Mouse (Mus musculus) embryonic facial prominence, embryonic 12.5 days (tissue): ENCODE results near the gene Epb41l4b. TPM values are rescaled to one million over a fixed set of nuclear protein-coding genes. Genes with fewer than 3 reads are reported as not detected.

Experiments used
- ATAC-seq: fragments of 200-750 bp; cut with Nextera tagmentation; 2 replicates; pipeline ENCODE4 v1.8.0; 2017; ENCODE audit not compliant: insufficient number of reproducible peaks, insufficient read depth, low FRiP score, low TSS enrichment
- H3K27ac ChIP-seq: fragments of 300-500 bp; sonication (generic); 2 replicates; pipeline ENCODE4 v1.5.1; 2016; ENCODE audit warnings: mild to moderate bottlenecking
- H3K27me3 ChIP-seq: fragments of 300-500 bp; sonication (generic); 2 replicates; pipeline ENCODE4 v1.6.1; 2016; ENCODE audit warnings: mild to moderate bottlenecking, moderate library complexity
- H3K36me3 ChIP-seq: fragments of 300-500 bp; sonication (generic); 2 replicates; pipeline ENCODE4 v1.6.1; 2016; ENCODE audit warnings: mild to moderate bottlenecking
- H3K4me1 ChIP-seq: fragments of 300-500 bp; sonication (generic); 2 replicates; pipeline ENCODE4 v1.6.1; 2016
- H3K4me2 ChIP-seq: fragments of 300-500 bp; sonication (generic); replicated peaks from 2 replicates; pipeline ENCODE4 v1.6.1; 2016; ENCODE audit warnings: mild to moderate bottlenecking, moderate library complexity
- H3K4me3 ChIP-seq: fragments of 300-500 bp; sonication (generic); 2 replicates; pipeline ENCODE4 v1.5.1; 2016; ENCODE audit warnings: mild to moderate bottlenecking
- H3K9ac ChIP-seq: fragments of 300-500 bp; sonication (generic); 2 replicates; pipeline ENCODE4 v1.6.1; 2016; ENCODE audit warnings: mild to moderate bottlenecking, moderate library complexity
- H3K9me3 ChIP-seq: fragments of 300-500 bp; sonication (generic); 2 replicates; pipeline ENCODE4 v1.6.1; 2016; ENCODE audit warnings: mild to moderate bottlenecking, moderate library complexity
- WGBS: fragments of 180-500 bp; shearing (Covaris S2); methylation state at CpG from one replicate; pipeline ENCODE4 v1.1.7; 2016; 5-methylcytosine and 5-hydroxymethylcytosine counted together
- polyA plus RNA-seq: library from polyadenylated mRNA; unstranded; fragments of >200 nt; fragmentation: Nextera tagmentation; extraction: Ambion mirVana; gene quantifications from 2 replicates; pipeline ENCODE4 v1.2.1, GENCODE M21; 2016

Gene Epb41l4b
- polyA plus RNA-seq, 1 experiment from 2014 or later = 3.0 TPM

DNA sequence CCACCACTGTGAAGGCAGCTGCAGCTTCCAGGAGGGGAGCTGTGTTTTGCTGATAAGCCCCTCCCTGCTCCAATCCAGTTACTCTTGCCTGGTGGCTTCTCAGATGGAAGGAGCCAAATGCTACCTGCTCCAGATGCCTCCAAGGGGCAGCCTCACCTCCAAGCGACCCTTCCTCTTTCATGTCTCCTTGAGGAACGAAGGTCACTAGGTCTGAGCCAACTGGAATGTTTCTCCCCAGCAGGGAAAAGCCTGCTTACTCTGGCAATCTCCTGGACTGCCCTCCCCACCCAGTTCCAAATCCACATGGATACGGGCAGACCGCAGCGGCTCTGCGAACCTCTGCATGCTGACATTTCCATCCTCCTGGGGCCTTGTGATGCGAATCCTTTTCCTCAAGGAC, 69.4 kb downstream of the Epb41l4b start:
- H3K4me3 ChIP-seq = no peak overlapping the region
- H3K9ac ChIP-seq = no peak overlapping the region
- ATAC-seq = no peak
- H3K27ac ChIP-seq = no peak overlapping the region
- no peak overlapping the region for H3K4me2 ChIP-seq
- 63% methylated on average over 7 of the region's 7 CpGs for WGBS
- peaks cover 7% of the 10 kb centered on the region for H3K4me1 ChIP-seq
- H3K36me3 ChIP-seq = no peaks in the 10 kb centered on the region
- no peaks in the 10 kb centered on the region for H3K27me3 ChIP-seq
- no peaks in the 10 kb centered on the region for H3K9me3 ChIP-seq

DNA sequence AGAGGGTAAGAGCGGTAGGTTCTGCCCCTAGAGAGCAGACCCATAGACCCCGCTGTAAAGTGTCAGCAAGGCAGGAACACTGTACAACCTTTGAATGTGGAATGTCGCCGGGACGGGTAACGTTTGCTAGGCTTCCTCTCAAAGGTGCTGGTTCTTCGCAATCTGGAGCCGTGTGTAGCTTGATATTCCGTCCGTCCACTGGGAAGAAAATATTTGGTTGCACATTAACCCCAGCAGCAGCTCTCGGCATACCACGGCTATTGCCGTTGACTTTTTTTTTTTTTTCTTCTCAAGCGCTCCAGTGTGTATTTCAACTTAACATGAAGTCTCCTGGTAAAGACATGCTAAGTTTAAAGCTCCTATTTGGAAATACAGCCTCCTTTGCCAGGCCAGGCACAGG, 70.1 kb downstream of the Epb41l4b start:
- no peak for ATAC-seq
- Histone ChIP-seq H3K36me3 (no peaks in the 10 kb centered on the region), H3K4me1 (peaks cover 11% of the 10 kb centered on the region), H3K4me3 (no peak overlapping the region), H3K9me3 (no peaks in the 10 kb centered on the region), H3K27ac (no peak overlapping the region), H3K4me2 (no peak overlapping the region), H3K27me3 (no peaks in the 10 kb centered on the region), H3K9ac (no peak overlapping the region)
- 81% methylated on average over 14 of the region's 14 CpGs for WGBS

DNA sequence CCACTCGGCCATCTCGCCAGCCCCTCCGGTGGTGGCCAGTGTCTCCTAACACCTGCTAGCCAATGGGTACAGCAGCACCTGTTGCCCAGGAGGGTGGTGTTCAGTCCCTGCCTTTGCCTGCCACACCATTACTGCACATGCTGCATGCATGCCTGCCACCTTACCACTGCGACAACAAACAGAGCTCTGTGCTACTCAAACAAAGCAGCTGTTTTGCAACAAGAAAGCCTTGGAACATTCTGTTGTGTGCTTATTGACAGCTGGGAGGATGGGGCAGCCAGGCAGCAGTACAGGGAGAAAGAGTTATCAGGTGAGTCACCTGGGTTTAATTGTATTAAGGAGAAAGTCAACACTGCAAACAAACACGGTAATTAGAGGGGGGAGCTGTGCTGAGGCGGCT, 72.6 kb downstream of the Epb41l4b start:
- H3K9me3 ChIP-seq = no peaks in the 10 kb centered on the region
- no peak overlapping the region for H3K4me3 ChIP-seq
- WGBS = 67% methylated on average over 6 of the region's 6 CpGs
- H3K9ac ChIP-seq = no peak overlapping the region
- H3K27ac ChIP-seq = no peak overlapping the region
- no peaks in the 10 kb centered on the region for H3K27me3 ChIP-seq
- no peak for ATAC-seq
- H3K4me1 ChIP-seq = peaks cover 16% of the 10 kb centered on the region
- no peaks in the 10 kb centered on the region for H3K36me3 ChIP-seq
- H3K4me2 ChIP-seq = no peak overlapping the region

DNA sequence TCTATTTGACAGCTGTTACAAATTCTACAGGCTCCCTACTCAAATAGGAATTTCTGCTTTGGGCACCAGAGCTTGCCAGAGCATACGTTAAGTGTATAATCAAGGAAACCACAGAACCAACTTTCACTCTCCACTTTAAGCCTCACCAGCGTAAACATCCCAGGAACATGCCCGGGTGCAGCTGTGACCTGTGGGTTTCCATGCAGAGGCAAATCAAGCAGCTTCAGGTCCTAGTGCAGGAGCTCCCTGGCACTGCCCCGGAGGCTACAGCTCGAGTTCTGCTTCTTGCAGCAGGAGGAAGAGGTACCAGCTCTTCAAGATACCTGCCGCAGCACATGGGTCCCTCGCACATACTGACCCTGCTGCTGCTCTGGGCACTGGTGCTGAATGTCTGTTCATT, 74.8 kb downstream of the Epb41l4b start:
- Histone ChIP-seq H3K9ac (no peak overlapping the region), H3K4me1 (peaks cover 18% of the 10 kb centered on the region), H3K27ac (no peak overlapping the region), H3K27me3 (no peaks in the 10 kb centered on the region), H3K4me3 (no peak overlapping the region), H3K9me3 (no peaks in the 10 kb centered on the region), H3K36me3 (no peaks in the 10 kb centered on the region), H3K4me2 (no peak overlapping the region)
- ATAC-seq = no peak
- WGBS = 49% methylated on average over 7 of the region's 7 CpGs

DNA sequence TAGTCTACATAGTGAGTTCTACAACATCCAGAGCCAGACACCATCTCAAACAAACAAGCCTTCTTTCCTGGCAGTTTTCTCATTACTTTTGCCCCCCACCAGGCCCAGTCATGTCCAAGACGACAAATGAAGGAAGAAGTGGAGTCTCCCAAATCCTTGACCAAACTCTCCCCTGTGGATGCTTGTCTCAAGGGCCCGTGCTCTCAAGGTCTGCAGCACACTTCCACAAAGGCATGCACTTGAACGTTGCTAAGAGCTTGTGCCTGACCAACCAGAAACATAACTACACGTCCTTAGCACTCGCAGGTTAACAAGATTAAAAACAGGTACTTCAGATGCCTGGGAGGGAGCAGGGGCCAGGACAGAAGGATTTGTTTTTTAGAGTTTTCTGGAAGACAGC, 75.4 kb downstream of the Epb41l4b start:
- no peak overlapping the region for H3K4me2 ChIP-seq

DNA sequence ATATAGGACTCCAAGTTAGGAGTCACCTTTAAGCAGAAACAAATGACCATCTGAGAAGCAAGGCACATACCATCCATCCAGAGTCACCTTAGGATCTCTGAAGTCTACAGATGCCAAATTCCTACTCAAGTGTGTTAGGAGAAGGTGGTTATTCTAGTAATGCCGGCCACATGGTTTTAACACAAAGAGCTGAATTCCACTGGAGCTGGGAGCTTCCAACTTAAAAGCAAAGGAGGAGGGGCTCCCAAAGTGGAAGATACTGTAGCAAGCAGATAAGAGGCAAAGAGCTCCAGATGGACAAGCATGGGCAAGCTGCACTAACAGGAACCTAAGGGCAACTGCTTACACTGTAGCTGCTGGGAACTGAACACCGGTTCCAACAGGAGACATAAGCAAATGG, 76.3 kb downstream of the Epb41l4b start:
- H3K9me3 ChIP-seq = no peaks in the 10 kb centered on the region
- peaks cover 18% of the 10 kb centered on the region for H3K4me1 ChIP-seq
- no peaks in the 10 kb centered on the region for H3K27me3 ChIP-seq
- no peak overlapping the region for H3K9ac ChIP-seq
- no peak overlapping the region for H3K27ac ChIP-seq
- H3K36me3 ChIP-seq = no peaks in the 10 kb centered on the region
- H3K4me2 ChIP-seq = no peak overlapping the region
- 82% methylated on average over 2 of the region's 2 CpGs for WGBS
- ATAC-seq = no peak
- H3K4me3 ChIP-seq = no peak overlapping the region

More for the DNA sequence above, 75.4 kb downstream of the Epb41l4b start:
- Histone ChIP-seq H3K27ac (0 out of 2 replicates have a peak overlapping the region, but pooled peaks have one; percentile 30), H3K36me3 (no peaks in the 10 kb centered on the region), H3K27me3 (no peaks in the 10 kb centered on the region), H3K9ac (no peak overlapping the region), H3K9me3 (no peaks in the 10 kb centered on the region), H3K4me1 (peaks cover 18% of the 10 kb centered on the region), H3K4me3 (no peak overlapping the region)
- WGBS = 63% methylated on average over 5 of the region's 5 CpGs
- ATAC-seq = no peak

DNA sequence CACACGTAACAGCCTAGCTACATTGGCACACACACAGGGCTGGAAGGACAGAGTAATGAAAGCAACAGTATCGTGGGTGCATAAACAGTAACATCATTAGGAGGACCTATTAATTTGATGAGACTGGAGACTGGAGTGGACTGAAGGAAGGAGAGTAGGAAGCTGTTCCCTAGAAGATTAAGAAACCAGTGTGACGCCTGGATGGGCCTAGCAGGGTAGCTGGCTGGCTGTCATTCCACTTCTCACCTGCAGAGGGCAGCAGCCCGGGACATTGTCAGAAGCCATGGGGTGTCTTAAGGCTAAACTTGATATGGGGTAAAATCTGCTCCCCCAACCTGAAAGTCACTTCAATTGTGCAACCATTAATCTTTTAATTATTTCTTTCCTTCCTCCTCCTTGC, 78.0 kb downstream of the Epb41l4b start:
- Histone ChIP-seq H3K36me3 (no peaks in the 10 kb centered on the region), H3K4me3 (no peak overlapping the region), H3K27ac (no peak overlapping the region), H3K9ac (no peak overlapping the region), H3K4me1 (peaks cover 18% of the 10 kb centered on the region), H3K9me3 (no peaks in the 10 kb centered on the region), H3K27me3 (no peaks in the 10 kb centered on the region), H3K4me2 (no peak overlapping the region)
- ATAC-seq = no peak; the same call in 1 of the 2 replicates
- WGBS = 25% methylated on average over 4 of the region's 4 CpGs

DNA sequence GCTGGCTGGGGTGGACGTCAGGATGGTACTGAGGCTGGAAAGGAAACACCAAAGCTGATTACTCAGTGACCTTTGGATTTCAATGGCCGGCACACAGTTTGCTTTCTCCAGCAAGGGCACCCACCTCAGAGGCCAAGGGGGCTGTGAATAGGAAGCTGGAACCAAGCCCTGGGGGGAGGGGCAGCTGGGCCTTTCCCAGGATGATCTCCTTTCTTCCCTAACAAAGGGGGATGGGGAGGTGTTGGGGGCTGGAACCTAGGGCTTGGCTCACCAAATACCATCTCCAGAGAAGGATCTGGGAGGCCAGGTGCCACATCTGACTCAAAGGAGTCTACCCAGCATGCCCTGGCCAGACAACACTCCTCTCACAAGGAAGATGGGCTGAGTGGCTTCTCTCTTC, 78.4 kb downstream of the Epb41l4b start:
- H3K4me3 ChIP-seq = no peak overlapping the region
- no peak for ATAC-seq

DNA sequence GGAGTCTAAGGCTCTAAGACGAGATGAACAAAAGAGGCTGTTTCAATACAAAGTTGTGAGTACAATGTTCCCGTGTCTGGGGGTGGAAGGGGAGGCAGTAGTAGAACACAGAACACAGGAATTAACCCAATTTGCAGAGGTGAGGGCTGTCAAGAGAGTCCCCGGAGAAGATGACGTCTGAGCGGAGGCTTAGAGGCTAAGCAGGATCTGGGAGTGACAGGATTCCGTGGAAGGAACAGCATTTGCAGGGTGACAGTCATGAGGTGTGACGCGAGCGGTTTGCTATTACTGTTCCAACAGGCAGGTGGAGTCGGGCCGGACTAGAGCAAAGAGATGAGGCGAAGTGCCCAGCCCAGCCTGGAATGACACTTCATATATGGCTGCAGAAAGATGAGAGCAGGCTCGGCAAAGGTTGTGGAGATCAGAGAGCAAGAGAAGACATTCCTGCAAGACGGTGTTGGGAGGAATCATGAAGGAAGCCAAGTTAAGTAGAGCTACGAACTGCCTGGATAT, 82.9 kb downstream of the Epb41l4b start:
- Histone ChIP-seq H3K4me3 (no peak overlapping the region), H3K27me3 (no peaks in the 10 kb centered on the region), H3K4me1 (peaks cover 8% of the 10 kb centered on the region), H3K27ac (no peak overlapping the region), H3K9me3 (no peaks in the 10 kb centered on the region), H3K4me2 (no peak overlapping the region), H3K9ac (no peak overlapping the region), H3K36me3 (no peaks in the 10 kb centered on the region)
- no peak for ATAC-seq
- 83% methylated on average over 15 of the region's 15 CpGs for WGBS

More for the DNA sequence above, 78.4 kb downstream of the Epb41l4b start:
- Histone ChIP-seq H3K27ac (no peak overlapping the region), H3K36me3 (no peaks in the 10 kb centered on the region), H3K4me2 (no peak overlapping the region), H3K9ac (no peak overlapping the region), H3K27me3 (no peaks in the 10 kb centered on the region), H3K9me3 (no peaks in the 10 kb centered on the region), H3K4me1 (peaks cover 18% of the 10 kb centered on the region)
- WGBS = 10% methylated on average over 2 of the region's 2 CpGs

DNA sequence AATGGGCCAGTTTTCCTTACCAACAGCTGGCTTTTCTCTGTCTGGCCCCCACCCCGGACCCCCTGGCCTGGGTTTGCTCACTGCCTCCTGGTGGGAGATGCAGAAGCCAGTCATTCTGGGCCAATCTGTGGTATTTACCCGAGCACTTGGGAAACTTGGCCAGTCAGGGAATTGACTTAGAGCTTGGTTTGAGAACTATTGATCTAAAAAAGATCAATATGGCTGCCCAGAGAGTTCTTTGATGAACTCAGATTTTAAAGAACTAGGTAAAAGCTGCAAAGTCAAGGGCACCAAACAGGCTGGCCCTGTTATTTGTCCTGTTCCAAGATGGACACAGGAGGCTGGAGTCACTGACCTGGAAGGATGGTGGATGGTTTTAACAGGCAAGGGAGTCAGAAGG, 84.6 kb downstream of the Epb41l4b start:
- Histone ChIP-seq H3K4me2 (no peak overlapping the region), H3K27ac (no peak overlapping the region), H3K9ac (no peak overlapping the region), H3K4me1 (no peaks in the 10 kb centered on the region), H3K4me3 (no peak overlapping the region), H3K27me3 (no peaks in the 10 kb centered on the region), H3K36me3 (no peaks in the 10 kb centered on the region), H3K9me3 (no peaks in the 10 kb centered on the region)
- no peak for ATAC-seq
- 74% methylated on average over 2 of the region's 2 CpGs for WGBS

DNA sequence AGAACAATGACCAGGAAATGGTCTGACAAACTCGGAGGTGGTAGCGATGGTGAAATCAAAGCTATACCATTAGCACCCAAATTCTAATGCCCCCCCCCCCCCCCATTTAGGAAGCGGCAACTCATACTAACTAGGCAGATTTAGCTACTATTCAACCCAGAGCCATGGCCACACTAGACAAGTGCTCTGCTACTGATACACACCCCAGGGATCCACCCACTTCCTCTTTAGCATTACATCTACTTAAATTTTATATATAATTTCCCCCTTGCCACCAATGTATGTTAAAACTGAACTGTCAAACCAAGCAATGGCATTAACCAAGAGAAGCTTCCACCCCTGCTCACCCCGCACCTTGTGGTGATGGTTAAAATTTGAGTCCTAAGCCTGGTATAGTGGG, 85.6 kb downstream of the Epb41l4b start:
- Histone ChIP-seq H3K4me1 (no peaks in the 10 kb centered on the region), H3K36me3 (no peaks in the 10 kb centered on the region), H3K4me2 (no peak overlapping the region), H3K4me3 (no peak overlapping the region), H3K9me3 (no peaks in the 10 kb centered on the region), H3K27me3 (no peaks in the 10 kb centered on the region), H3K27ac (no peak overlapping the region), H3K9ac (no peak overlapping the region)
- ATAC-seq = no peak
- WGBS = 95% methylated on average over 4 of the region's 4 CpGs

DNA sequence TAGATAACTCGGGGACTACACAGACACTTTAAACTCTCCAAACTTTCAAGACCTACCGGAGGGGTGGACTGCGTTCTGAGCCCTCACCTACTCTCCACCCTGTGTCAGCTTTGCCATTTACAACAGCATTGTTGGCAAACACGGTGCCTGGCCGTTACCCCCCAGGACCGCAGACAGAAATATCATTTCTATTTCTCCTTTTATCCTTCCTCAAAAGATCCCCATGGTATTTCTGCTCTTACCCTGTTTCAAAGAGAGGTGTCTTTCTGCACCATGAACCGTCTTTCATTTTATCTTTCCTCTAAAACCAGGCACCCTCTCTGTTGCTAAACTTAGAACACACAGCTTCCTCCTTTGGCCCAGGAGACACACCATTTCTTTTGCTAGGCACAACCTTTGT, 87.6 kb downstream of the Epb41l4b start:
- no peak overlapping the region for H3K4me2 ChIP-seq
- H3K27me3 ChIP-seq = no peaks in the 10 kb centered on the region
- H3K9ac ChIP-seq = no peak overlapping the region
- no peaks in the 10 kb centered on the region for H3K9me3 ChIP-seq
- no peak for ATAC-seq
- H3K27ac ChIP-seq = no peak overlapping the region
- H3K4me1 ChIP-seq = no peaks in the 10 kb centered on the region
- 63% methylated on average over 7 of the region's 7 CpGs for WGBS
- H3K36me3 ChIP-seq = no peaks in the 10 kb centered on the region
- H3K4me3 ChIP-seq = no peak overlapping the region
